ENCODE assay signal across 17 mouse cellular contexts in the genomic region with DNA sequence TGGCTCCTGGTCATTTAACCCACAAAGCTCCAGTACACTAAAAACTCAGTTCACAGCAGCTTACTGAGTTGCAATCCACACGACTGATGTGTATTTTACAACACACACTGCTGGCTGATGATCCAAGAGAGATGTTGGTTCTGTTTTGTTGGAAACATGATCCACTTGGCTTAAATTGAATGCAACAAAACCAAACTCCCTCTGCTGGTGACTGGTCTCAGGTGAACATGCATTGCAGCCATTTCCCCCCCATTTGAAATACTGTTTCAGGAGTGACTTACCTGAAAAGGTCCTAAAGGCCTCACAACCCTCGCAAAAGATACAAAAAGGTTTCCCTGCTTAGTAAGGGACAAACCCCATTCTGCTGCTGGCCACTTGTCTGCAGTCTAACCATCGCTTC.
DNase-seq lines count a peak whose midpoint lies in the region; ATAC-seq and TF ChIP-seq lines count a peak whose summit lies in the region.
"Had no signal": no experiment of that assay in that cellular context is flagged by ENCODE, and none has a peak within 500 bp of the region (broad histone marks: within the 10 kb centered on the region; RNA-seq: fewer than 3 reads in every experiment).

No protein-coding gene starts in this region.

- ATAC-seq in kidney, embryonic 14.5 days (ENCODE audit: low FRiP score, low TSS enrichment) = no peak
- no peak for ATAC-seq in lung, embryonic 14.5 days (ENCODE audit: insufficient read depth)

- DNase-seq in cerebellum, postnatal 10 days = peak; percentile 57 to 65
- no peak for DNase-seq in cerebellum, adult 11 months
- peak; percentile 5 for DNase-seq in kidney, adult 9 months
- no peak for DNase-seq in lung, embryonic 14.5 days
- DNase-seq in lung, postnatal 4 days = no peak
- no peak for DNase-seq in layer of hippocampus, adult 8-10 months (ENCODE audit: low spot score in 2 of 2)
- DNase-seq: adrenal gland, adult 2 months; cerebellum, adult 9-10 months; gastrocnemius, postnatal 36 days; liver, embryonic 13.5 days; lung, postnatal 14 days; thymus, postnatal 25 days had no signal

- H3K36me3 ChIP-seq in kidney, embryonic 14.5 days (ENCODE audit: control insufficient read depth, insufficient read depth, low read length) = no peaks in the 10 kb centered on the region
- H3K36me3 ChIP-seq in lung, embryonic 14.5 days (ENCODE audit: insufficient read depth) = no peaks in the 10 kb centered on the region
- H3K36me3 ChIP-seq: embryonic facial prominence, embryonic 13.5 days; heart, embryonic 12.5 days; liver, embryonic 13.5 days; midbrain, embryonic 10.5 days had no signal

- 64% methylated on average over 3 of the region's 3 CpGs for WGBS in kidney, embryonic 14.5 days
- WGBS in lung, embryonic 14.5 days = 73% methylated on average over 3 of the region's 3 CpGs

- TF ChIP-seq CTCF in lung, embryonic 14.5 days (IDR thresholded peaks at IDR 0.05; ENCODE audit: low read depth) = peak; percentile 15; the same call in 1 of the 2 replicates
- 0 out of 2 replicates have a peak, but pooled peaks have one; percentile 18 for TF ChIP-seq CTCF in cortical plate, adult 2 months (IDR thresholded peaks at IDR 0.05; ENCODE audit: extremely low read depth, insufficient read depth, low read length)

- no peaks in the 10 kb centered on the region for H3K27me3 ChIP-seq in kidney, embryonic 14.5 days (ENCODE audit: control insufficient read depth, insufficient read depth, low read length)
- no peaks in the 10 kb centered on the region for H3K27me3 ChIP-seq in lung, embryonic 14.5 days (ENCODE audit: insufficient read depth, low read length)
- H3K27me3 ChIP-seq: embryonic facial prominence, embryonic 13.5 days; heart, embryonic 12.5 days; liver, embryonic 13.5 days had no signal

- H3K9me3 ChIP-seq in kidney, embryonic 14.5 days (ENCODE audit: control insufficient read depth, low read length) = no peaks in the 10 kb centered on the region
- no peaks in the 10 kb centered on the region for H3K9me3 ChIP-seq in lung, embryonic 14.5 days (ENCODE audit: low read depth, low read length)
- H3K9me3 ChIP-seq: embryonic facial prominence, embryonic 13.5 days; heart, embryonic 12.5 days; liver, embryonic 13.5 days; midbrain, embryonic 10.5 days had no signal

- H3K9ac ChIP-seq in kidney, embryonic 14.5 days (ENCODE audit: low read depth, low read length) = no peak overlapping the region
- no peak overlapping the region for H3K9ac ChIP-seq in lung, embryonic 14.5 days
- H3K9ac ChIP-seq: embryonic facial prominence, embryonic 13.5 days; heart, embryonic 12.5 days; liver, embryonic 13.5 days had no signal

- no peak overlapping the region for H3K27ac ChIP-seq in kidney, embryonic 14.5 days (ENCODE audit: low read depth, low read length)
- H3K27ac ChIP-seq in lung, embryonic 14.5 days (ENCODE audit: low read depth) = no peak overlapping the region
- H3K27ac ChIP-seq in cortical plate, adult 2 months (ENCODE audit: insufficient read depth, low read length) = no peak overlapping the region
- H3K27ac ChIP-seq: embryonic facial prominence, embryonic 13.5 days; liver, embryonic 13.5 days; midbrain, embryonic 10.5 days had no signal

- no peak overlapping the region for H3K4me3 ChIP-seq in kidney, embryonic 14.5 days (ENCODE audit: low read length)
- no peak overlapping the region for H3K4me3 ChIP-seq in lung, embryonic 14.5 days (ENCODE audit: low read depth, low read length)
- H3K4me3 ChIP-seq in cortical plate, adult 2 months (ENCODE audit: insufficient read depth, low read length) = no peak overlapping the region
- H3K4me3 ChIP-seq: embryonic facial prominence, embryonic 13.5 days; heart, embryonic 12.5 days; liver, embryonic 13.5 days; midbrain, embryonic 10.5 days had no signal

- no peak overlapping the region for H3K4me2 ChIP-seq in kidney, embryonic 14.5 days (replicated peaks; ENCODE audit: low read depth, low read length)
- H3K4me2 ChIP-seq in lung, embryonic 14.5 days = no peak overlapping the region
- H3K4me2 ChIP-seq: embryonic facial prominence, embryonic 13.5 days; heart, embryonic 12.5 days; liver, embryonic 13.5 days had no signal

- H3K4me1 ChIP-seq in kidney, embryonic 14.5 days (ENCODE audit: control insufficient read depth, insufficient read depth, low read length) = no peaks in the 10 kb centered on the region
- no peaks in the 10 kb centered on the region for H3K4me1 ChIP-seq in lung, embryonic 14.5 days (ENCODE audit: insufficient read depth)
- H3K4me1 ChIP-seq in cortical plate, adult 2 months (ENCODE audit: control insufficient read depth, insufficient read depth, low read length) = peaks cover 13% of the 10 kb centered on the region
- H3K4me1 ChIP-seq: heart, embryonic 12.5 days had no signal

- TF ChIP-seq POLR2A in cortical plate, adult 2 months (IDR thresholded peaks at IDR 0.05; ENCODE audit: extremely low read depth, insufficient read depth, low read length) = no peak

Comparison
In these comparisons a context has a peak if more than half of its experiments do, and no peak if none do; other contexts are left out.
1. DNase-seq: peak in cerebellum, postnatal 10 days (2 of 2) and kidney, adult 9 months (single experiment); none in cerebellum, adult 11 months (single experiment), lung, embryonic 14.5 days (single experiment), lung, postnatal 4 days (0 of 2) and layer of hippocampus, adult 8-10 months (0 of 2).